Mouse (Mus musculus) kidney, postnatal 36 days (tissue): Measurements from ENCODE around the gene Sulf2.

Experiments
- DNase-seq, 2 experiments: peaks; one replicate each; pipeline ENCODE4 v3.0.0; 2021 to 2022; ENCODE audit warnings: mixed read lengths in 2 of 2

Sulf2 gene

GRCm38 (mm10) chr2:166115571-166116277 lies 39.7 kb downstream of the Sulf2 start:
- peak; percentile 65 to 77 for DNase-seq

GRCm38 (mm10) chr2:166112986-166113385 lies 42.5 kb downstream of the Sulf2 start:
- no peak for DNase-seq

GRCm38 (mm10) chr2:166111831-166112250 lies 43.6 kb downstream of the Sulf2 start:
- peak; percentile 63 to 71 for DNase-seq

- DNase-seq, result no peak
Observed at GRCm38 (mm10) chr2:166111238-166111637, 44.2 kb downstream of the Sulf2 start.

- DNase-seq, result no peak
Observed at GRCm38 (mm10) chr2:166110764-166111163, 44.7 kb downstream of the Sulf2 start.

GRCm38 (mm10) chr2:166108326-166108725 lies 47.1 kb downstream of the Sulf2 start:
- peak; percentile 88 to 94 for DNase-seq

- no peak for DNase-seq
Observed at GRCm38 (mm10) chr2:166107911-166108310, 47.6 kb downstream of the Sulf2 start.

- DNase-seq, result no peak
Observed at GRCm38 (mm10) chr2:166106631-166107030, 48.8 kb downstream of the Sulf2 start.

GRCm38 (mm10) chr2:166105911-166106310 lies 49.6 kb downstream of the Sulf2 start:
- no peak for DNase-seq

GRCm38 (mm10) chr2:166102893-166103292 lies 52.6 kb downstream of the Sulf2 start:
- DNase-seq, result peak in 1 of 2 experiments; percentile 62

- no peak for DNase-seq
Observed at GRCm38 (mm10) chr2:166100309-166101262, 54.9 kb downstream of the Sulf2 start.

GRCm38 (mm10) chr2:166098292-166098933 lies 57.0 kb downstream of the Sulf2 start:
- no peak for DNase-seq

GRCm38 (mm10) chr2:166097443-166098291 lies 57.8 kb downstream of the Sulf2 start:
- peak; percentile 64 to 81 for DNase-seq

- no peak for DNase-seq
Observed at GRCm38 (mm10) chr2:166096834-166097233, 58.6 kb downstream of the Sulf2 start.

GRCm38 (mm10) chr2:166096300-166096699 lies 59.2 kb downstream of the Sulf2 start:
- DNase-seq, result no peak

GRCm38 (mm10) chr2:166092412-166092811 lies 63.1 kb downstream of the Sulf2 start:
- no peak for DNase-seq

GRCm38 (mm10) chr2:166091599-166091998 lies 63.9 kb downstream of the Sulf2 start:
- no peak for DNase-seq

- DNase-seq, result peak; percentile 49 to 61
Observed at GRCm38 (mm10) chr2:166090131-166090581, 65.3 kb downstream of the Sulf2 start.

GRCm38 (mm10) chr2:166088991-166089390 lies 66.5 kb downstream of the Sulf2 start:
- DNase-seq, result no peak

GRCm38 (mm10) chr2:166086457-166087233 lies 68.8 kb downstream of the Sulf2 start:
- DNase-seq, result peak; percentile 59

- no peak for DNase-seq
Observed at GRCm38 (mm10) chr2:166085780-166086179, 69.7 kb downstream of the Sulf2 start.
